ENCODE assay signal across 21 mouse cellular contexts in the genomic region with DNA sequence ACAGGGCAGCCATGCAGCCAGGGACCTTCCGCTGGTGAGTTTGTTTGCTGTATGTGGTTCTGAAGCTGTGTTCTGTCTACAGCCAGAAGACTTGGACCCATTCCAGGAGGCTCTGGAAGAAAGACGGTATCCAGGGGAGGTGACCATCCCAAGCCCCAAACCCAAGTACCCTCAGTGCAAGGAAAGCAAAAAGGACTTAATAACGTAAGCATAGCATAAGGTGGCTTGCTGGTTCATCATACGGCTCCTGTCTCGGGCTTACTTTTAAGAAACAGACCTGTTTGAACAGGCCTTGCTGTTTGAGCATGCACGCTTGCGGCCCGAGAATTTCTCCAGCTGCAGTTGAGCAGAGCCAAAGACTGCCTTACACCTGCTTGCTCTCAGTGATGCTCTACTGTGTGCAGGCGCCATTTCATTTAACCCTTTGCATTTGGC.
A peak's percentile ranks its signal among the peaks of the same experiment; 100 is the strongest.
DNase-seq lines count a peak whose midpoint lies in the region; ATAC-seq and TF ChIP-seq lines count a peak whose summit lies in the region.
"Had no signal": no experiment of that assay in that cellular context is flagged by ENCODE, and none has a peak within 500 bp of the region (broad histone marks: within the 10 kb centered on the region; RNA-seq: fewer than 3 reads in every experiment).

No protein-coding gene starts in this region.

- H3K4me2 ChIP-seq in embryonic facial prominence, embryonic 11.5 days (ENCODE audit: low read depth, low read length): no peak overlapping the region
- no peak overlapping the region for H3K4me2 ChIP-seq in hindbrain, embryonic 16.5 days (ENCODE audit: low read length)
- H3K4me2 ChIP-seq in hindbrain, embryonic 14.5 days (replicated peaks): no peak overlapping the region
- no peak overlapping the region for H3K4me2 ChIP-seq in midbrain, postnatal 0 days (ENCODE audit: low read depth, low read length, poor library complexity, severe bottlenecking)
- no peak overlapping the region for H3K4me2 ChIP-seq in midbrain, embryonic 11.5 days
- no peak overlapping the region for H3K4me2 ChIP-seq in forebrain, postnatal 0 days (ENCODE audit: low read depth)
- H3K4me2 ChIP-seq: neural tube, embryonic 13.5 days had no signal

- H3K4me1 ChIP-seq in embryonic facial prominence, embryonic 11.5 days (ENCODE audit: control insufficient read depth, insufficient read depth, low read length): no peaks in the 10 kb centered on the region
- no peaks in the 10 kb centered on the region for H3K4me1 ChIP-seq in embryonic facial prominence, embryonic 10.5 days
- H3K4me1 ChIP-seq in hindbrain, embryonic 16.5 days (ENCODE audit: control insufficient read depth, insufficient read depth, low read depth, low read length): peaks cover 2% of the 10 kb centered on the region; the same call in 1 of the 2 replicates
- no peaks in the 10 kb centered on the region for H3K4me1 ChIP-seq in hindbrain, embryonic 14.5 days (replicated peaks; ENCODE audit: control insufficient read depth, insufficient read depth, low read length)
- H3K4me1 ChIP-seq in midbrain, postnatal 0 days (ENCODE audit: insufficient read depth, low read length): no peaks in the 10 kb centered on the region
- H3K4me1 ChIP-seq in midbrain, embryonic 11.5 days (ENCODE audit: control insufficient read depth, insufficient read depth, low read length): no peaks in the 10 kb centered on the region
- no peaks in the 10 kb centered on the region for H3K4me1 ChIP-seq in forebrain, postnatal 0 days (ENCODE audit: insufficient read depth)
- H3K4me1 ChIP-seq: neural tube, embryonic 13.5 days had no signal

- 82% methylated on average over 9 of the region's 9 CpGs for WGBS in embryonic facial prominence, embryonic 11.5 days
- WGBS in embryonic facial prominence, embryonic 10.5 days: 90% methylated on average over 9 of the region's 9 CpGs
- WGBS in hindbrain, embryonic 16.5 days: 70% methylated on average over 9 of the region's 9 CpGs
- 76% methylated on average over 9 of the region's 9 CpGs for WGBS in hindbrain, embryonic 14.5 days
- WGBS in midbrain, postnatal 0 days: 74% methylated on average over 9 of the region's 9 CpGs
- WGBS in midbrain, embryonic 11.5 days: 93% methylated on average over 9 of the region's 9 CpGs
- WGBS in forebrain, postnatal 0 days: 47% methylated on average over 9 of the region's 9 CpGs

- H3K36me3 ChIP-seq in embryonic facial prominence, embryonic 11.5 days (replicated peaks; ENCODE audit: control insufficient read depth, insufficient read depth, low read depth, low read length): no peaks in the 10 kb centered on the region
- H3K36me3 ChIP-seq in embryonic facial prominence, embryonic 10.5 days (replicated peaks): no peaks in the 10 kb centered on the region
- H3K36me3 ChIP-seq in hindbrain, embryonic 16.5 days (ENCODE audit: control insufficient read depth, insufficient read depth, low read length): peaks cover 4% of the 10 kb centered on the region
- H3K36me3 ChIP-seq in hindbrain, embryonic 14.5 days (replicated peaks; ENCODE audit: control insufficient read depth, insufficient read depth): peaks cover 83% of the 10 kb centered on the region
- H3K36me3 ChIP-seq in midbrain, postnatal 0 days (ENCODE audit: insufficient read depth, low read length): peaks cover 33% of the 10 kb centered on the region; the same call in 1 of the 2 replicates
- no peaks in the 10 kb centered on the region for H3K36me3 ChIP-seq in midbrain, embryonic 11.5 days (ENCODE audit: control insufficient read depth, insufficient read depth, low read length)
- H3K36me3 ChIP-seq in forebrain, postnatal 0 days (ENCODE audit: insufficient read depth): peaks cover 58% of the 10 kb centered on the region

- TF ChIP-seq CTCF in midbrain, postnatal 0 days (IDR thresholded peaks at IDR 0.05): no peak
- TF ChIP-seq CTCF in forebrain, postnatal 0 days (IDR thresholded peaks at IDR 0.05; ENCODE audit: low read depth): no peak

- no peak for ATAC-seq in embryonic facial prominence, embryonic 11.5 days (replicated peaks; ENCODE audit: insufficient number of reproducible peaks, low FRiP score, low TSS enrichment, low read depth)
- peak; percentile 42 for ATAC-seq in hindbrain, embryonic 16.5 days
- no peak for ATAC-seq in hindbrain, embryonic 14.5 days (ENCODE audit: low FRiP score)
- no peak for ATAC-seq in midbrain, postnatal 0 days (ENCODE audit: low FRiP score)
- no peak for ATAC-seq in midbrain, embryonic 11.5 days (ENCODE audit: low FRiP score)
- peak; percentile 32; the same call in 1 of the 2 replicates for ATAC-seq in forebrain, postnatal 0 days
- ATAC-seq: activated CD4-positive, CD25-positive, alpha-beta regulatory T cell, adult 4 months; CD4-positive, CD25-positive, alpha-beta regulatory T cell, adult 4 months had no signal

- no peak overlapping the region for H3K27ac ChIP-seq in embryonic facial prominence, embryonic 11.5 days (replicated peaks; ENCODE audit: low read depth, low read length)
- H3K27ac ChIP-seq in embryonic facial prominence, embryonic 10.5 days (replicated peaks): no peak overlapping the region
- H3K27ac ChIP-seq in hindbrain, embryonic 16.5 days (ENCODE audit: low read depth, low read length): no peak overlapping the region
- H3K27ac ChIP-seq in hindbrain, embryonic 14.5 days: no peak overlapping the region
- 0 out of 2 replicates have a peak overlapping the region, but pooled peaks have one; percentile 4 for H3K27ac ChIP-seq in midbrain, postnatal 0 days (ENCODE audit: low read depth, low read length)
- no peak overlapping the region for H3K27ac ChIP-seq in midbrain, embryonic 11.5 days (ENCODE audit: low read depth, low read length)
- peak overlapping the region; percentile 59; the same call in 1 of the 2 replicates for H3K27ac ChIP-seq in forebrain, postnatal 0 days (ENCODE audit: low read depth, low read length)
- H3K27ac ChIP-seq: kidney, postnatal 0 days; neural tube, embryonic 13.5 days had no signal

- no peaks in the 10 kb centered on the region for H3K27me3 ChIP-seq in embryonic facial prominence, embryonic 11.5 days (ENCODE audit: control insufficient read depth, insufficient read depth, low read length)
- no peaks in the 10 kb centered on the region for H3K27me3 ChIP-seq in embryonic facial prominence, embryonic 10.5 days (replicated peaks; ENCODE audit: low read depth, poor library complexity, severe bottlenecking)
- no peaks in the 10 kb centered on the region for H3K27me3 ChIP-seq in hindbrain, embryonic 16.5 days (replicated peaks; ENCODE audit: control insufficient read depth, insufficient read depth, low read length)
- no peaks in the 10 kb centered on the region for H3K27me3 ChIP-seq in hindbrain, embryonic 14.5 days (ENCODE audit: control insufficient read depth, insufficient read depth, low read length)
- H3K27me3 ChIP-seq in midbrain, postnatal 0 days (ENCODE audit: insufficient read depth, low read length): no peaks in the 10 kb centered on the region
- H3K27me3 ChIP-seq in midbrain, embryonic 11.5 days (ENCODE audit: control insufficient read depth, insufficient read depth, low read length): no peaks in the 10 kb centered on the region
- H3K27me3 ChIP-seq in forebrain, postnatal 0 days (ENCODE audit: insufficient read depth, low read length): no peaks in the 10 kb centered on the region
- H3K27me3 ChIP-seq: neural tube, embryonic 13.5 days had no signal

- H3K4me3 ChIP-seq in embryonic facial prominence, embryonic 11.5 days (ENCODE audit: low read depth, low read length): no peak overlapping the region
- no peak overlapping the region for H3K4me3 ChIP-seq in embryonic facial prominence, embryonic 10.5 days
- H3K4me3 ChIP-seq in hindbrain, embryonic 16.5 days (ENCODE audit: low read length): no peak overlapping the region
- no peak overlapping the region for H3K4me3 ChIP-seq in hindbrain, embryonic 14.5 days (replicated peaks; ENCODE audit: low read length)
- no peak overlapping the region for H3K4me3 ChIP-seq in midbrain, postnatal 0 days (ENCODE audit: low read depth, low read length)
- H3K4me3 ChIP-seq in midbrain, embryonic 11.5 days (ENCODE audit: low read depth, low read length): no peak overlapping the region
- H3K4me3 ChIP-seq in forebrain, postnatal 0 days (ENCODE audit: low read depth, low read length): no peak overlapping the region
- H3K4me3 ChIP-seq: neural tube, embryonic 13.5 days had no signal

- H3K9me3 ChIP-seq in embryonic facial prominence, embryonic 11.5 days (replicated peaks; ENCODE audit: control insufficient read depth, low read length): no peaks in the 10 kb centered on the region
- no peaks in the 10 kb centered on the region for H3K9me3 ChIP-seq in embryonic facial prominence, embryonic 10.5 days
- no peaks in the 10 kb centered on the region for H3K9me3 ChIP-seq in hindbrain, embryonic 16.5 days (ENCODE audit: control insufficient read depth, low read length)
- no peaks in the 10 kb centered on the region for H3K9me3 ChIP-seq in hindbrain, embryonic 14.5 days (ENCODE audit: control insufficient read depth, low read length)
- no peaks in the 10 kb centered on the region for H3K9me3 ChIP-seq in midbrain, postnatal 0 days (ENCODE audit: low read length)
- no peaks in the 10 kb centered on the region for H3K9me3 ChIP-seq in midbrain, embryonic 11.5 days (ENCODE audit: control insufficient read depth, low read length)
- no peaks in the 10 kb centered on the region for H3K9me3 ChIP-seq in forebrain, postnatal 0 days (ENCODE audit: low read length)
- H3K9me3 ChIP-seq: neural tube, embryonic 13.5 days had no signal

- no peak overlapping the region for H3K9ac ChIP-seq in embryonic facial prominence, embryonic 11.5 days (replicated peaks; ENCODE audit: low read length)
- no peak overlapping the region for H3K9ac ChIP-seq in hindbrain, embryonic 16.5 days (ENCODE audit: low read depth, low read length)
- H3K9ac ChIP-seq in hindbrain, embryonic 14.5 days: no peak overlapping the region
- no peak overlapping the region for H3K9ac ChIP-seq in midbrain, postnatal 0 days (replicated peaks; ENCODE audit: low read length, poor library complexity, severe bottlenecking)
- no peak overlapping the region for H3K9ac ChIP-seq in midbrain, embryonic 11.5 days (ENCODE audit: low read length)
- no peak overlapping the region for H3K9ac ChIP-seq in forebrain, postnatal 0 days
- H3K9ac ChIP-seq: neural tube, embryonic 13.5 days had no signal

- DNase-seq in embryonic facial prominence, embryonic 11.5 days (ENCODE audit: low spot score): peak; percentile 10
- no peak for DNase-seq in embryonic facial prominence, embryonic 10.5 days (ENCODE audit: low spot score)
- DNase-seq in hindbrain, embryonic 14.5 days (ENCODE audit: low spot score): no peak
- DNase-seq in midbrain, postnatal 0 days (ENCODE audit: low spot score): peak; percentile 46
- no peak for DNase-seq in midbrain, embryonic 11.5 days (ENCODE audit: low spot score, missing footprints)
- DNase-seq in forebrain, postnatal 0 days: peak; percentile 45
- DNase-seq in kidney, postnatal 4 days: no peak
- DNase-seq: adrenal gland, postnatal 10 days; cerebellum, adult 11 months; cerebellum, postnatal 25 days; embryo, embryonic 11 days; kidney, adult 18-20 months; left cerebral cortex, postnatal 4 days; liver; lung, postnatal 14 days; thymus, postnatal 25 days had no signal

Comparison
In these comparisons a context has a peak if more than half of its experiments do, and no peak if none do; other contexts are left out.
1. ATAC-seq: peak in hindbrain, embryonic 16.5 days (single experiment) and forebrain, postnatal 0 days (single experiment); none in embryonic facial prominence, embryonic 11.5 days (single experiment), hindbrain, embryonic 14.5 days (single experiment), midbrain, postnatal 0 days (single experiment) and midbrain, embryonic 11.5 days (single experiment).
2. DNase-seq: peak in embryonic facial prominence, embryonic 11.5 days (single experiment), midbrain, postnatal 0 days (single experiment) and forebrain, postnatal 0 days (single experiment); none in embryonic facial prominence, embryonic 10.5 days (single experiment), hindbrain, embryonic 14.5 days (single experiment), midbrain, embryonic 11.5 days (single experiment) and kidney, postnatal 4 days (0 of 2).
3. H3K27ac ChIP-seq: peak in midbrain, postnatal 0 days (single experiment) and forebrain, postnatal 0 days (single experiment); none in embryonic facial prominence, embryonic 11.5 days (single experiment), embryonic facial prominence, embryonic 10.5 days (single experiment), hindbrain, embryonic 16.5 days (single experiment), hindbrain, embryonic 14.5 days (single experiment) and midbrain, embryonic 11.5 days (single experiment).